Mouse (Mus musculus) ES-E14 (cell line): Measurements from ENCODE around the gene Stam. TPM values are rescaled to one million over a fixed set of nuclear protein-coding genes. Genes with fewer than 3 reads are reported as not detected.

ENCODE experiments used
- DNase-seq: peaks from one replicate; pipeline ENCODE4 v3.0.0-alpha.2; 2013; ENCODE audit warnings: low read depth, low spot score
- H3K27ac ChIP-seq: 2 replicates; pipeline ENCODE4 v1.5.1; 2012; ENCODE audit warnings: low read depth, mild to moderate bottlenecking, low read length, moderate library complexity, mixed read lengths; ENCODE audit not compliant: poor library complexity, insufficient read depth, severe bottlenecking
- H3K36me3 ChIP-seq: 2 replicates; pipeline ENCODE4 v1.6.1; 2012; ENCODE audit warnings: mild to moderate bottlenecking, low read length, moderate library complexity, mixed read lengths; ENCODE audit not compliant: control insufficient read depth, poor library complexity, insufficient read depth, severe bottlenecking
- H3K4me1 ChIP-seq, 2 experiments: fragments of 150-350 bp in 1 of 2; sonication (generic) in 1 of 2; 2 replicates each; pipeline ENCODE4 v1.6.1; 2012; ENCODE audit warnings: low read length in 2 of 2, mild to moderate bottlenecking in 1 of 2, mixed read lengths in 1 of 2; ENCODE audit not compliant: control insufficient read depth in 2 of 2, insufficient read depth in 2 of 2, poor library complexity in 1 of 2
- H3K4me3 ChIP-seq, 2 experiments: fragments of 150-350 bp in 1 of 2; sonication (generic) in 1 of 2; 2 replicates each; pipeline ENCODE4 v1.5.1; 2012; ENCODE audit warnings: low read length in 2 of 2, low read depth in 1 of 2, mild to moderate bottlenecking in 1 of 2, mixed read lengths in 1 of 2; ENCODE audit not compliant: insufficient read depth in 1 of 2, poor library complexity in 1 of 2, severe bottlenecking in 1 of 2
- H3K9ac ChIP-seq: 2 replicates; pipeline ENCODE4 v1.6.1; 2012; ENCODE audit warnings: low read depth, mild to moderate bottlenecking, low read length, mixed read lengths; ENCODE audit not compliant: poor library complexity, insufficient read depth, severe bottlenecking
- H3K9me3 ChIP-seq: fragments of 150-350 bp; sonication (generic); 2 replicates; pipeline ENCODE4 v1.6.1; 2012; ENCODE audit warnings: low read depth, mild to moderate bottlenecking, low read length; ENCODE audit not compliant: control insufficient read depth, insufficient read depth
- CHD2 ChIP-seq: IDR thresholded peaks from 2 replicates; pipeline ENCODE4 v1.6.1; 2014; ENCODE audit warnings: mild to moderate bottlenecking, low read depth, low read length, inconsistent platforms
- HCFC1 ChIP-seq: IDR thresholded peaks from 2 replicates; pipeline ENCODE4 v1.6.1; 2012; ENCODE audit warnings: low read length, inconsistent platforms, borderline replicate concordance; ENCODE audit not compliant: insufficient read depth
- MAFK ChIP-seq: IDR thresholded peaks from 2 replicates; pipeline ENCODE4 v1.6.1; 2014; ENCODE audit warnings: mild to moderate bottlenecking, low read depth, low read length, inconsistent platforms; ENCODE audit not compliant: insufficient read depth
- ZC3H11A ChIP-seq: IDR thresholded peaks from 2 replicates; pipeline ENCODE4 v1.6.1; 2012; ENCODE audit warnings: low read depth, mild to moderate bottlenecking, inconsistent platforms, low read length, borderline replicate concordance
- ZNF384 ChIP-seq: IDR thresholded peaks from 2 replicates; pipeline ENCODE4 v1.6.1; 2012; ENCODE audit warnings: low read depth, low read length, inconsistent platforms
- in situ Hi-C, 2 experiments: fragments of 600-800 bp; cut with MboI; formaldehyde crosslinking; loops; one replicate each; pipeline ENCODE4 v1.15.1; 2025; ENCODE audit warnings: low sequenced_read_pairs in 2 of 2, inconsistent platforms in 1 of 2; ENCODE audit not compliant: unreplicated experiment in 2 of 2
- total RNA-seq: library from RNA; depleted of rRNA; stranded (reverse); fragments of 300-350 nt; gene quantifications from 2 replicates; pipeline ENCODE4 v1.2.3, GENCODE M21; 2012

Stam gene
- total RNA-seq, 1 experiment, result 40.5 TPM

DNA sequence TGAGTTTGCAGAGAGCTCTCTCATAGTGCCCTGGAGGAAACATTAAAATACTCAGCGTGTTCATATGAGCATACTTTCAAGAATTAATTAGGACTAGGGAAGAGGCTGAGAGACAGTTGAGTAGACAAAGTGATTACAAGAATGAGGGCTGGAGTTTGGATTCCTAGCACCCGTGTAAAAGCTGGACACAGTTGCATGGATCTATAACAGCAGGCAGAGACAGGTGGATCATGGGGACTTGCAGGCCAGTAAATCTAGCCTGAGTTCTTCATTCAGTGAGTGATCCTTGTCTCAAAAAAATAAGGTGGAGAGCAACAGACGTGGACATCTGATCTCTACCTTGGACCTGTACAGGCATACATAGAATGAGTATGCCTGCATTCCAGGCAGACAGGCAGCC is 85.1 kb downstream of the Stam start:
- Histone ChIP-seq H3K27ac (no peak overlapping the region), H3K4me3 (no peak overlapping the region), H3K36me3 (no peaks in the 10 kb centered on the region), H3K4me1 (no peaks in the 10 kb centered on the region), H3K9me3 (no peaks in the 10 kb centered on the region), H3K9ac (no peak overlapping the region)
- DNase-seq, result no peak
- in situ Hi-C loops, result no loop called here
- TF ChIP-seq CHD2 (no peak), ZNF384 (no peak)

DNA sequence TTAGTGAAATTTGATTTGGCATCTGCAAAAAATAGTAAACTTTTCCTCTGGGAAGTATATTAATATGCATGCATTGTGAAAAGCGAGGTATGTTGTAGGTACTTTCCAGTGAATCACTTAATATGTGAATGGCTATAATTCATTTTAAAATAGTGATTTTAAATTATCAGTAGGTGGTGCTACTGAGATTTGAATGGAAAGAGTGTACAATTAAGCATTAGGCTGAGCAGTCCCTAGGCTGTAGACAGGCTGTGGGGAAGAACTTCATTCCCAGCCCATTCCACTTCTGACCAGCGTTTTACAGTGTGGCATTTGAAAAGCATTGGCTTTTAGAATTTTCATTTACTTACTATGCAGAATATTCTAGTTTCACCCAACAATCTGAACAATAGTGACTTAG is 85.9 kb downstream of the Stam start:
- Histone ChIP-seq H3K9ac (no peak overlapping the region), H3K27ac (no peak overlapping the region), H3K9me3 (no peaks in the 10 kb centered on the region), H3K4me1 (no peaks in the 10 kb centered on the region), H3K4me3 (no peak overlapping the region), H3K36me3 (no peaks in the 10 kb centered on the region)
- TF ChIP-seq CHD2, result no peak
- no peak for TF ChIP-seq MAFK
- no peak for TF ChIP-seq ZC3H11A
- TF ChIP-seq ZNF384, result no peak
- TF ChIP-seq HCFC1, result no peak
- DNase-seq, result no peak
- in situ Hi-C loops, result no loop called here

DNA sequence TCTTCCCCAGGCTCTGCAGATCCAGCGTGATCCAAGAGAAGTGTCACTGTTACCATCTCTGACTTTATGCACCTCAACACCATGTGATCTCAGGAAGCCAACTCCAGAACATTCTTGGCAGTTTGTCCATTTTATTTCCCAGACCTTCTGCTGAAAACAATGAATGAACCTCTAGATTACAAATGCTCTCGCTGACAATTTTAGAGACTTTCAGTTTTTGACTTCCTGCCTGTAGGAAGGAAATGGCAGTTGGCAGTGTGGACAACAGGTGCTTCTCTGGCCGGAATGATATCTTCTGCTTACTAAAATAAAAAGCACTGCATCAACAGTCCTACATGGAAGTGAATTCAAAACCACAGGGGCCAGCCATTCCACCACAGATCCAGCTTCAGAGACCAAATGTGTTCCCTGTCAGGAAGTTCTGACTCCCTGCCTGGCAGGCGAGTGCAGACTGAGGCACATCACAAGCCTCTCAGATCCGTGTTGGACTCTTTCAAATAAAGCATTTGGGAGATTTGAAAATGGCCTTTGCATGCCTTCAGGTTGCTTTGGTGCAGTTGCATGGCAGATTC is 90.6 kb downstream of the Stam start:
- no peak for DNase-seq
- H3K9ac ChIP-seq, result no peak overlapping the region
- no peak overlapping the region for H3K4me3 ChIP-seq
- H3K4me1 ChIP-seq, result no peaks in the 10 kb centered on the region
- H3K36me3 ChIP-seq, result no peaks in the 10 kb centered on the region
- no peaks in the 10 kb centered on the region for H3K9me3 ChIP-seq
- no peak overlapping the region for H3K27ac ChIP-seq
- TF ChIP-seq ZNF384, result no peak
- no peak for TF ChIP-seq ZC3H11A
- no peak for TF ChIP-seq HCFC1
- TF ChIP-seq MAFK, result no peak
- no peak for TF ChIP-seq CHD2
- in situ Hi-C loops, result no loop called here

DNA sequence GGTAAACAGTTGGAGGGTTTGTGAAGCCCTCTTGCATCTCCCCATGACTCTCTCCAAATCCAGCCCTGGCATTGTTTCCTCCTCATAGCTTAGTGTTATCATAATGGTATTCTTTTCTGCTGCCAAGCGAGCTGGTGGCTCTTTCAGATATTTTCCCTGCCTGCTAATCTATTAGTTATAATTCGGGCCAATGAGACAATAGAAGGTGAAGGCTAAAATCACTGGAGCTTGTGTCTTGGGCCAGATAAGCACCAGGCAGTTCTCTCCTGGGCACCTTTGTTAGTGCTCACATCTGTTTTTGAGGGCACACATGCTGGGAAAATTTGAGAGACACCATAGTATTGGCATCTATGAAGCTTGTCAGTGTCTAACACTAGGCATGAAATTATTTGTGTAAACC is 91.2 kb downstream of the Stam start:
- H3K9ac ChIP-seq, result no peak overlapping the region
- H3K4me1 ChIP-seq, result no peaks in the 10 kb centered on the region
- no peak overlapping the region for H3K27ac ChIP-seq
- H3K9me3 ChIP-seq, result no peaks in the 10 kb centered on the region
- in situ Hi-C loops, result no loop called here
- no peaks in the 10 kb centered on the region for H3K36me3 ChIP-seq
- no peak overlapping the region for H3K4me3 ChIP-seq
- no peak for DNase-seq
- TF ChIP-seq ZC3H11A (no peak), ZNF384 (no peak), CHD2 (no peak), MAFK (no peak), HCFC1 (no peak)

DNA sequence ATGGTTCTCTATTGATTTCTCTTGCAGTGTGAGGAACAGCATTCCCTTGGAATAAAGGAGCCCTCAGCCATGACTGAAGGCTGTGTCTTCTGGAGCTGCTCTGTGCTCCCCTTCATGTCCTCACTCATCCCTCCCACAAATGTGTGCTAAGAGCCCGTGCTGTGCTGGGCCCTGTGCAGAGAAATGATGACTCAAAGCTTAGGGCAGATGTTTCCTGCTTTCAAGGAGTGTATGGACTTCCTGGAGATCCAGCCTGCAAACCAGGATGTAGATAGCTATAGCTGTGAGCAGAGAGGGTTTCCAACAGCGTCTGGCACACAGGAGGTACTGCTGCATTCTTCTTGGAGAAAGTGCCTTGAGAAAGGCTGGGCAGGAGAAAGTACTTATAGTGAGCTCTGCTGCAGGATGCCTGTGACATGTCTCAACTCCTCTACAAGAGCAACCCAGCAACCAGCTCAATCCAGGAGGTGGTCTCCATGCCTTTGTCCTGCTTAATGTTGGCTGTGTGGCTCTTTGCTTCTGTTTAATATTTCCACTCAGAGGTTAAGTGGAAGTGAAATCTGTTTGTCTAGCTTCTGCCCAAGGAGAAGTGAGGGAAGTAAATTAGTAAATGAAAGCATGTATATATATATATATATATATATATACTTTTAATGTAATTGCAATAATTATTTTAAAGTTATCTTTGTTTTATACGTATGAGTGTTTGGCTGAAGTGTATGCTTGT is 91.9 kb downstream of the Stam start:
- Histone ChIP-seq H3K36me3 (no peaks in the 10 kb centered on the region), H3K4me3 (no peak overlapping the region), H3K4me1 (no peaks in the 10 kb centered on the region), H3K9ac (no peak overlapping the region), H3K9me3 (no peaks in the 10 kb centered on the region), H3K27ac (no peak overlapping the region)
- in situ Hi-C loops, result no loop called here
- no peak for DNase-seq
- TF ChIP-seq ZC3H11A, result no peak
- no peak for TF ChIP-seq MAFK
- no peak for TF ChIP-seq CHD2
